Mouse (Mus musculus): ENCODE measurements around the gene Gm17482. TPM values are rescaled to one million over a fixed set of nuclear protein-coding genes. Genes with fewer than 3 reads are reported as not detected.
"Not testable (repeated sequence)": the region's sequence is repeated elsewhere in the genome, so short reads cannot be mapped to it uniquely, and the experiment has no call there.

The Gm17482 gene
- not detected for polyA plus RNA-seq (2017; shearing (Covaris generic))

DNA sequence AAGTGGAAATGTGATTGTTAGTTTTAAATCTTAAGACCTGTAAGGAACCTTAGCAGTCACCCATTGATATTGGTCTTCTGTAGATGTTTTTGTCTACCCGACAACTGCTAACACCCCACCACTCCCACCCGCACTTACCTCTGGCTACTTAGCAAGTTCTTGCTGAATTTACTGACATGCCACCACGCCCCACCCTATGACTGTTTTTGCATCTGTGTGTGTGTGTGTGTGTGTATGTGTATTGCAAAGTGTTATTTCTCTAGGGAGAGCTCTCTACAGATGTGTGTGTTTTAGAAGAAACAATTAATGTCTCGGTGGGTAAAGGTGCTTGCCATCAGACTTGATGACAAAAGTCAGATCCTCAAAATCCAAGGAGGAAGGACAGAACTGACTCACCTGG, at the start of gene Gm17482:
Gene Gm17482 (plus strand): TSS at position 301 of the 400 bp plus-strand sequence.
- no peak for ATAC-seq

DNA sequence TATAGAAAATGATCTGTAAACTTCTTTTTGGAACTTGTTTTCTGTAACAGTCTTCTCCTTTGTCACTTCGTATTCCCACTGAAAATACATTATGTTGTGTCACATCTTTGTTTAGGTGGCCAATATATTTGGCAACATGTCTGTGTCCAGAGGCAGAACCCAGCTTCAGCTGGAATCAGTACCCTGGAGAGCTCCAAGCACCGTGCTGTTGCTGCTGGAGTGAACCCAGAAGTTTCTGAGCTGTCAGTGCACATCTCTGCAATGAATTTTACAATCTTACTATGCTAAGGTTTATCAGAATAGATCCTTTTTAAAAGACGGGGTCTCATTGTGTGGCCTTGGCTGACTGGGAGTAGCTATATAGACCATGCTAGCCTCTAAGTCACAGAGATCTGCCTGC, 48.3 kb upstream of the Gm17482 start:
- ATAC-seq: no peak

DNA sequence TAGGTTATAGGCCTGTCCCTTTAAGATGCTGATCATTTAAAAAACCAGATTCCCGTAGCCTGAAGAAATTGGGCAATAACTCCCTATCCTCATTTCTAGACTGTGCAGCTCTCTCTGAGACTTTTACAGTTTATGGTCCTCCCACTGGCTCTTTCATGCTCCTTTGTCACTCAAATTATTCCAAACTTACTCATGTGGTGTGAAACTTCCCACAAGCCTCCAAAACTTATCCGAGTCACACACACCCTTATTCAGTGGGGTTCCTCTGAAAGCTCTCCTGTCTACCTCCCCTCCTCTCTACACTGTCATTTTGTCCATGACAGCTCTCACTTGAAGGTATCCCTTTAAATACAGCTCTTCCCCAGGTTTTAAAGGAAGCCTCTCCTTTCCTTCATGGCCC, 46.0 kb upstream of the Gm17482 start:
- no peak for ATAC-seq

DNA sequence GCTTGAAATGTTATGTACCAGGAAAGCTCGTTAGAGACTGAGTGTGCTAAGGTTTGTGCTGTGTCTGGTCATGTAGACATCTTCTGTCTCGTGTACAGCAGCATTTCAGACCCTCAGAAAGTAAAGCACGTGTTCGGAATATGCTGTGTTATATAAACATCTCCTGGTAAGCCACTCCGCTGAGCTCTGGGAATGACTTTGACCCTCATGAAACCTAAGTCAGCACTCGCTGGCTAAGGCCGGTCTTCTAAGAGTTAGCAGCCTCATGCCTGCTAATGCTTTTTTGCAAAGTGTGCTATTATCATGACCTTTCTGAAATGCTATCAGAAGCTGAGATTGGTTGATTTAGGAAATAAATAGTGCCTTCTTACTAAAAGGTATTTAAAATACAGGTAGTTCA, 36.0 kb upstream of the Gm17482 start:
- ATAC-seq: no peak

DNA sequence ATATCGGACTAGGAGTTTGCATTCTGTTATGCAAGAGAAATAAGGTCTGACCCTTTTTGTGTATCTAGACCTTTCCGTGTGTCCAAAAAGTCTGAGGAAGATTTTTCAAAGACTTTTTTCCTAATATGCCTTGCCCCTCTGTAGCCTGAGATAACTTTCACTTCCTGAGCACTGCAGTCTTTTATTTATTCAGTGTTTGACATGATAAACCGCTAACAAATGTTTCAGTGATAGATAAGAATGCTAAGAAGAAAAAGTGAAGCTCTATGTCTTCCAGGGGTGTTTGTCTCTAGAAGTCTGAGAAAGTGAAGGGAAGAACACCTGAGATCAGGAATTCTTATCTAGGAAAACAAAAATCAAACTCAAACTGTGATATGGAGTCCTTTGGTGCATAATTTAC, 26.4 kb upstream of the Gm17482 start:
- no peak for ATAC-seq

DNA sequence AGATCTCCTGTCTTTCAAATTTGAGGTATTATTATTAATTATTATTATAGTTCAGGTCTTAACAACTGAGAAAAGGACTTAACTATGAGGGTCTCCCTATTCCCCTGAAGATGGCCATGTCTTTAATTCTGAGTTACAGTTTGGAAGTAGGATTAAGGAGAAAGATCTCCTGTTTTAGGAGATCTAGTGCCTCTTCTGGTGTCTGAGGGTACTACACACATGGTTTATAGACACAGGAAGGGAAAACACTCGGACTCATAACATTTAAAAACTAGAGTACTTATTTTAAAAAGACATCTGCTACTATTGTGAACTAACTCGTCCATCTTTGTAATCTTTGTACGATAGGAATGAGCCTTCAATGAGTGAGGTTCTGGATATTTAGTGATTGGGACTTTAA, 24.1 kb upstream of the Gm17482 start:
- ATAC-seq: no peak

DNA sequence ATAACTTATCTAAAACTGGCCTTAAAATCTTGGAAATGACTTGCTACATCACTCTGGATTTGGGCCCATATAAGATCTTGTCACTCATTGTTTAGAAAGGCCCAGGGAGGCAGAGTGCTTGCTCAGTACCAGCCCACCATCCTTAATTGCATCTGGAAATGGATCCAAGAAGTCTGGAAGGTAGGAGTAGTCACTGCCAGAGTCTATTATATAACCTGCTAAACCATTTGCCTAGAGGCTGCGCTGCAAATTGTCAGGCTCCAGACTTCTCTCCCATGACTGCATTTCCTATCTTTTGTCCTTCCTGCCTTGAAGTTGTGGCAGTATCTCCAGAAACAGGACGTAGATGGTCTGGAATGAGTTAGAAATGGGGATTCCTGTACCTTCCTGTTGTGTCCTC, 17.0 kb upstream of the Gm17482 start:
- no peak for ATAC-seq

DNA sequence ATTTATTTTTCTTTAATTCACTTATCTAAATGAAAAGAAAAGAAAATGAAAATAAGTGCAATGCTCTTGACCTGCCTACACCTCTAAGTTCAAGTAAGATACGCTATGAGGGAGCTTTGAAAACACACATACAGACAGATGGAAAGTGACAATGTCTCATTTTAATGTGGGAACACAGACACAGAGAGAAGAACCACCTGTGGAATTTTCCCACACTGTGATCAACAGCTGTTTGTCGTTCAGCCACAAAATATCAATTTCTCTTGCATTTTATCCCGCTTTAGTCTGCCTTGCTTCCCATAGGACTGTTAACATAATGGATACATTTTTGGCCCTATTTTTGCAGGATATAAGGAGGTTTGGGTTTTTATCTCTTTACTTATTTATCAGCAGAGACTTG, 16.3 kb upstream of the Gm17482 start:
- no peak for ATAC-seq

DNA sequence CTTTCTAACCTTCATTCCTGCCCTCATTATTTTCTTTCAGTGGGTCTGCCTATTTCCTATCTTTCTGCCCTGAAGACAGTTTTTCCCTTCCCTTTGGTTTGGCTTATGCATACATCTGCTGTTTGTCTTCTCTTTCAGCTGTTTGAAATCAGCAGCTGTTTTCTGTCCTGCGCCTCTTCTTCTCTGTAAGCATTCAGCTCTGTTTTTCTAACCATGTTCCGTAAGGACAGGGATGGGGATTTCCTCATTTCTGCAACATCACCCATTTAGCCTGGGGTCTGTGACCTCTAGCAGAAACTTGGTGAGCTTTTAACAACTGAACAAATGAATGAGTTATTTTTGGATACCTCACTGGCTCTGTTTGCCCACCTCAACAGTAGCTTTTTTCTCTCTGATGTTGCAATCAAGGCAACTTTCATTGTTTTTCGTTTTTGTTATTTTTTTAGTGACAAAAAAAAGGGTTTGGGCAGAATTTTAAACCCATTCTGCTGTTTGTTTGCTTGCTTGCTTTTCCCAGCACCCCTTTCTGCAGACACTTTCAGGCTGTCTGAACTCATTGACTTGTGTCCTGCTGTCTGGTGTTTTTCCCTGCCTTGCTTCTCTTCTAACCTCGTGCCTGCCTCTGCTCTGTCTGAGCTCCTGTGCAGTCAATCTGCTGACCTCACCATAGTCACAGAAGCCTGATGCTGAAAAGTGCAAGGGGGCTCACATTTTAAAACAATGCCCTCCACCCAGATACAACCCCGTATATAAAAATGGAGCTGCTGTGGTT, 14.8 kb upstream of the Gm17482 start:
- no peak for ATAC-seq

DNA sequence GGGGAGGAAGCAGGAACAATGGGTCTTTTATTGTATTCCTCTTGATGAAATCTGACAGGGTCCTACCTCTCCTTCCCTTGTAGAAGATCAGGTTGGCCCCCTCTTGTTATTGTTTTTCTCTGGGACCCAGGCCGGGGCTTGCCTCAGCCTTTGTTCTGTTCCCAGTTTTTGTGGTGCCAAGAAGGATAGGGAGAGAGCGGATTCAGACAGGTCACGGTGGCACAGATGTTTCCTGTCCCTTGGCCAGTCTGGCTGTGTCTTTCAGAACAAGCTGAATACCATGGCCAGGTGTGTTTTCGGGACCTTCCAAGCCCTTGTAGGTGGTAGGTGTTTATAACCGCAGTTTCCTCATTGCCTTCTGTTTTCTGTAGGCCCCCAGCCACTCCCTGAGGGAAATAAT, 14.0 kb upstream of the Gm17482 start:
- no peak for ATAC-seq

DNA sequence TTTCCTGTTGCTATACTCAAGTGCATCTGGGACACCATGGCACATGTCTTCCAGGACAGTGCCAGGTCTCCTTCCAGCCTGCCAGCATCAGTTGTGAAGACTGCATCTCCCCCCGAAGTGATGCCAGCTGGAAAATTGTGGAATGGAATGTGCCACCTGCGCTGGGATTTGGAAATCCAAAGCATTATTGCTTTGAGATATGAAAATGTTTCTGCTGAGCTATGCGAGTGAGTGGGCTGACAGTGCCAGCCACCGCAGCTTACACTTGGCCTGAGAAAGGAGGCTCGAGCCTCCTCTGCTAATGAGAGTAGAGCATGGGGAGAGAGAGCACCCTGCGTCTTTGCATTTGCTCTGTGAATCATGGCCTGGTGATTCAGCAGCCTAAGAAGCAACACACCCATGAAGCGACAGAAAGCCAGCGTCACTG, 5.9 kb upstream of the Gm17482 start:
- ATAC-seq: no peak

DNA sequence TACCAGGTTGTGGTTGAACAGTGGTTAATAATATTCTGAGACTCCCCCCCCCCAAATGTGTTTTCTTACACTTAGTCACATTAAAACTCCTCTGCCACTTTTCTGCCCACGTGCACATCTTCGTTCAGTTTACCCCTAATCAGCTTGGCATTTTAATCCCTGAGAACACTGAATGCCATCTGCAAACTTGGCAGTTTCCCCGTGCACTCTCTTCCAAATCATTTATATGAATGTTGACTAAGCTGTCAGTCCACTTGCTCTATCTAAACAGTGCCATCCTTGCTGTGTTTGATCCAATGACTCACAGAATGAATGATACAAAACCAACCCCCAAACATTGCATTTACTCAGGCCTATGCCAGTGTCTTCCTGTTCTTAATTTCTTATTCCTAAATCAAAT, 1.6 kb upstream of the Gm17482 start:
- ATAC-seq: no peak

DNA sequence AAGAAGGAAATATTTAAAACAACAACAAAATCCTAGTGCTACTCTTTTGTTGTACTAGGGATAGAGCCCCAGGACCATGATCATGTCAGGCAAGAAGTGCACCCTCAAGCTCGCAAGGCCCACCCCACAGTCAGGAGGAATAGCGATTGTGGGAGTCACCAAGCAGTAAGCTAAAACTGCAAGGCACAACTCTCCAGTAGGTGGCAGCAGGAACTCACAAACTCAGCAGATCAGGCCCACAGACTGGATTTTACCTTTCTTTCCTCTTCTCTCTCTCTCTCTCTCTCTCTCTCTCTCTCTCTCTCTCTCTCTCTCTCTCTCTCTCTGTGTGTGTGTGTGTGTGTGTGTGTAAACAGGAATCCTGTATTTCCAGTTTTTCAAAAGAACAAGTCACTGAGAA, 386 bp downstream of the Gm17482 start:
- peak; percentile 52 for ATAC-seq

DNA sequence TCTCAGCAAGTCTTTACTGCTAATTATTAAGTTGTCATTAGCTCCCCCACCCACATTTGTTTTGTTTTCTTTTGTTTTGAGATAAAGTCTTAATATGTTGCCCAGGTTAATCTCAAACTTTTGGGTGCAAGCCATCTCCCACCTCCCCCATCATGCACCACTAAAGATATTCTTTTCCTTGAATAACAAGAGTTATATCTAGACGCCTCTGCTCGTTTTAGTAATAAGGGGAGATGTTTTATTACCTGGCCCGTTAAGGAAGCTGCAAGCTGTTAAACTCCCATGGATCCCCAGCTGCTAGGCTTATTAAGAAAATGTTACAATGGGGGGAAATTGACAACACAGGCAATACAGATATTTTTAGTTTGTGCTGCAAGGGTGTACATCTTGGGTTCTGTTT, 3.4 kb downstream of the Gm17482 start:
- ATAC-seq: no peak

DNA sequence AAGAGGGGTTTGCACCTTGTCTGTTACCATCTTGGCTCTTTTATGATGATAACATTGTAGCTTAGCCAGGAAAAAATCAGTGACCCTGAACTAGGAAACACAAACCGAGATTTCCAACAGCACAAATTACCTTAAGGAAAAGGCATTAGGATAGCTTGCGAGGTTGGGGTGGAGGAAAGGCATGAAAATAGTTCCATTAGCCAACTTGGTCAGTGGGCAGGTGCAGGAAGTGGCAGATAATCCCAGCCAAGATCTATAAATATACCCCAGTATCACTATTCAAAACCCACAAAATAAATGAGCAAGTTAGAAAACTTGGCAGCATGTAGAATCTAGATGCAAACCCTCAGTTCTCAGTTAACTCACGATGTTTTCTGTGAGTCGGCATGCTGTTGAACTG, 4.7 kb downstream of the Gm17482 start:
- ATAC-seq: no peak

DNA sequence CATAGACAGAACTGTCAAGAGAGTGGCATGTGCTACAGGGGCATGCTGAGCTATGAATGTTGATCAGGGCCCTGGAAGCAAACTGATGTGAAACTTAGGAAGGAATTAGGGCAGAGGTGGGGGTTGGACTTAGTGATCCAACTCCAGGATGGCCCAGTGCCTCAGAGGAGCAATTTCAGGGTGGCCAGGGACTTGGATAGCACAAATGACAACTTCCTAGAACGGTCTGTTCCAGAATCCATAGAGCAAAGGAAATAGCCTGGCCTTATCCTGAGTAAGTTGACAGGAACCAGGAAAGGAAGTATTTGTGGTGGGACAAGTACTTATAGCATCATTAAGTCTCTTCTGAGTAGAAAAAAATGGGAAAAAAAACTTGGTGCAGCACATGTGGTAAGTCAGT, 5.4 kb downstream of the Gm17482 start:
- no peak for ATAC-seq

DNA sequence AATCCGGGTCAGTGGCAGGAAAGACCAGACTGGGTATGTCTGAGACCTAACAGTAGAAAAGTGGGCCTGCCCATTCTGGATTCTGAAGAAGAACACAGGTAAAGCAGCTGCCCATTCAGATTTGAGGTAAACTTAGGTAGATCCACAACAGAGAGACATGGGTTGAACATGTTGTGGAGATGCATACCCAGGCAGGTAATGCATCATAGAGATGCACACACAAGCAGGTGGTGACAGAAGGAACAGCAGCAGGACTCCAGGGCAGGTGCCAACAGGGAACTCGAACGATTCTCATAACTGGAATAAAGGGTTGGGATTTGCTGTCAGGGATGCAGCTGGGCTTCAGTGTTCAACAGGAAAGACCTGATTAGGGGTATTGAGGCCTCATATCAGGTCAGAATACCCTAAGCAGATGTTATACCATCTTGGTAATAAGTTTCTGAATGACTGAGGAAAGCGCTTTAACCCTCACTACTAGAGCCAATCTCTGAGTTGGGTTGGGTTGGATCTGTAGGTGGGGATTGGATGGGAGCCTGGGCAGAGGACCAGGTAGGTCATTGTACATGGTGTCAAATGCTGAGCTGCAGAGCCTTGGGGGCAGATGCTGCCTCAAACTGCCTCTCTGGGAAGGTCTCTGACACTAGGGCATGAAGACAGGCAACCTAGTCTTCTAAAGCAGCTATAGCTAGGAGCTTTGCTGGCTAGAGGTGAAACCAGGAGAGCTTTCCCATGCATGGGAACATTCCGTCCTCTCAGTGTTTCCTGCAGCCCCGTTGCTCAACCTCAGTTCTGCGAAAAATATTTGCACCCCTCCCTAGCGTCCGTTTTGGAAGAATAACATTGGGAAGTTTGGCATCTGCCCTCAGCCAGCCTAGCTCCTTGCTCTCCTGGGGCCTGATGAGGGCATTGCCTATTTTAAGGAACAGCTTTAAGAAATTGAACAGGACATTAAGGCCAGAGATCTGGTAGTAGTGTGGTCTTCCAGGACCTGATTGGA, 11.2 kb downstream of the Gm17482 start:
- no peak for ATAC-seq

DNA sequence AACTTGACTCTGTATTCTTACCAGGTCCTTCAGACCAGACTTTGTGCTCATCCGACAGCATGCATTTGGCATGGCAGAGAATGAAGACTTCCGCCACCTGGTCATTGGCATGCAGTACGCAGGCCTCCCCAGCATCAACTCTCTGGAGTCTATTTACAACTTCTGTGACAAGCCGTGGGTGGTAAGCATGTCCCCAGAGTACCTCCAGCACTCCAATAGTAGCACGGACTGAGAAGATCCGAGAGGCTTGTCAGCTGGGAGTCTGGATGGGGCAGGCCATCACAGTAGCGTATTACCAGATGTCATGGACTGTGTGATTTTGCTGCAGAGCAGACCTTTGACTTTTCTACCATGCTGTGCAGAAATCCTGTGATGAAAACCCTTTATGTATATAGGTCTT, 12.2 kb downstream of the Gm17482 start:
- no peak for ATAC-seq

DNA sequence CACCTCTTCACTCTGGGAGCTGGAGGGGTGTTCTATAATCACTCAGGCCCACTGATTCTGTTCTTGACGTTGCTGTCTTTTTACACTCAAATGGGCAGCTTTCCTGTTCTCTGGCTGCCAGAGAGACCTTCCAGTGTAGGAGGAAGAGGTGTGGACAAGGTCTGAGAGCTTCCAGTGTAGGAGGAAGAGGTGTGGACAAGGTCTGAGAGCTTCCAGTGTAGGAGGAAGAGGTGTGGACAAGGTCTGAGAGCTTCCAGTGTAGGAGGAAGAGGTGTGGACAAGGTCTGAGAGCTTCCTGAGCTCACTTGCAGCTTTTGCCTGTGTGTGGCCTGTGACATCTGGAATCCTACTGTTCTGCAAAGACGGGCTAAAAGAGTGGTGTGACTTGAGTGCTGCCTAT, 13.3 kb downstream of the Gm17482 start:
- ATAC-seq: not testable (repeated sequence)

DNA sequence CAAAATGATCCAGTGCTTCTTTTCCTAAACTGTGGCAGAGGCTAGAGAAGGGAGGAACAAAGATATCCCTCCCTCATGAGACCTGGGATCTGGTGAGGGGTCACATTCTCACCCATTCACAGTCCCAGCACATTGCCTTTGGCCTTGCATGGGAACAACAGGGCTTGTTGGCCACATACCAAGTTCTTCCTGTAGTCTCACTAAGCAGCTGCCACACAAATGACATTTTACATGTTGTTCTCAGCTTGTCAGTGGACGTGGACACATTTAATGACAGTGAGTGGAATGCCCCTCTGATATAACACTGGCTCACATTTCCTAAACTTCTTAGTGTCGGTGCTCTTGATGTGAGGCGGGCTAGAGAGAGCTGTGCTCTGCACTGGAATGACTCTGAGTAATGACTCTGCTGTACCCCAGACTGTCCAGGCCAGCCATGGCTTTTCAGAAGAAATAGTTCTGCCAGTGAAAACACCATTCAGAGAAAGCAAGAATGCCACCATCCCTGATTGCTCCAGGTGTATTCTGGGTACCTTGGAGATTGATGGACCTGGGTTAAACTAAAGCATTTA, 14.1 kb downstream of the Gm17482 start:
- no peak for ATAC-seq

DNA sequence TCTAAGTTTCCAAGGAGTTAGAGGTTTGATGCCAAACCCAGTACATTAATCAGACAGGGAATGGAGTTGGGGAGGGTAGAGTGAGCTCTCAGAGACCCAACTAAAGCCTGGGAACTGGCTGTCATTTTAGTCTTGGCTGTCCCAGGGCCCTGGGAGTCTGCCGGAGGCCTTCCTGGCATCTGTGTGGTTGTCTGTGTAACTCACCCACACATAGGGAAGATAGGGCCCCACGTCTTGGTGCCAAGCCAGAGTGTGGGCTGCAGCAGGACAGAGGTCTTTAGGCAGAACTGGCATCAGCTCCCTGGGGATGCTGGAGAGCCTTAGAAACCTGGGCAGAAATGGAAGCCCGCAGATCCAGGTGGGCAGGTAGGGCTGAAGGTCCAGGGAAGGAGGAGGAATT, 14.8 kb downstream of the Gm17482 start:
- no peak for ATAC-seq

DNA sequence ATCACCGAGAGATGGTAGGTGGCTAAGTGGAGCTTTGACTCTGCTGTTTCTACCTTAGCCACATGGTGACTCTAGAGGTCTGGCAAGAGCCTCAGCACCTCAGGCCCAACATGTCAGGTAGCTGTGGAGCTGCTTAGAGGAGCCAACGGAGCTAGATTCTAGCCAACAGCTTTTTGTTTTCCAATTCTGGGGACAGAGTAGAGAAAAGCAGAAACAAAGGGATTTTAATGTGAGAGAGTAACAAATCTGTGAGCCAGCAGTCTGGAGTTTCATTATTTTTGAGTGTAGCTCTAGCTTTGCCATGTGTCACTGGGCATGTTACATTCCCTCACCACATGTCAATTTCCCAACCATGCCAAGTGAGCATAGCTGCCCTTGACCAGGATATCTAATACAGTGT, 17.1 kb downstream of the Gm17482 start:
- no peak for ATAC-seq

DNA sequence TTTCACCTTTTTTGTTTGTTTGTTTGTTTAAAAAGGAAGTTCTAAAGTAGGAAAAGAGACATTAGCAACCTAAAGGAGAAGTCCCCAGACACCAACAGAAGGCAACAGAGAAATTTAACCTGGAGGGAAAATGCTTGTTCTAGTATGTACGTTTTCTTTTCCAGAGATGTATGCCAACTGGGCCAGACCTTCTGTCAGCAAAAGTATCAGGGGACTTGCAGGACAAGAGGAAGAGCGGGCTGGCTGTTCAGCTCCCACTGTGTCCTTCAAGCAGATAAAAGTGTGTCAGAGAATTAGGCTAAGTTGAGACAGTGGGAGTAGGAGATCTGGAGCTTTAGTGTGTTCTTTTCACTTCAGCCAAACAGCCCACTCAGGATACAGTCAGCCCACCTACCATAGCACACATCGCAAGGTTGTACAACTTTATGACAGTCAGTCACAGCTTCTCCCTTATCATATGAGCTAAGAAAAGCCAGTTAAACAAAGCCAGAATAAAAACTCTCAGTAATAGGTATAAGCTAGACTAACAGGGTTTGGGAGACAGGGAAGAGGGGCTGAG, 18.4 kb downstream of the Gm17482 start:
- no peak for ATAC-seq

Data from inflammation-experienced regulatory T-cells, adult 6 months (primary cell).